Mouse (Mus musculus): ENCODE measurements around the gene Prkn. TPM values are rescaled to one million over a fixed set of nuclear protein-coding genes. Genes with fewer than 3 reads are reported as not detected.
A peak's percentile ranks its signal among the peaks of the same experiment; 100 is the strongest.

Prkn gene
- polyA plus RNA-seq, 1 experiment from 2014 or later = 2.8 TPM

GRCm38 (mm10) chr17:11067076-11067703 lies 227.0 kb downstream of the Prkn start:
- Histone ChIP-seq H3K36me3 (ENCODE audit: insufficient read depth, low read length) (no peaks in the 10 kb centered on the region), H3K9ac (replicated peaks; ENCODE audit: low read length) (no peak overlapping the region; the same call in 1 of the 2 replicates), H3K27ac (ENCODE audit: low read length) (no peak overlapping the region), H3K9me3 (ENCODE audit: low read length) (no peaks in the 10 kb centered on the region), H3K27me3 (ENCODE audit: insufficient read depth, low read length) (no peaks in the 10 kb centered on the region), H3K4me1 (ENCODE audit: insufficient read depth, low read length) (peaks cover 13% of the 10 kb centered on the region), H3K4me2 (replicated peaks; ENCODE audit: low read depth, low read length) (peak overlapping the region; percentile 49), H3K4me3 (ENCODE audit: low read length) (peak overlapping the region; percentile 31)
- WGBS = 5% methylated on average over 16 of the region's 16 CpGs
- peak; percentile 65; the same call in 1 of the 2 replicates for ATAC-seq (ENCODE audit: low FRiP score, low TSS enrichment)

- H3K27me3 ChIP-seq (ENCODE audit: insufficient read depth, low read length) = no peaks in the 10 kb centered on the region
- no peaks in the 10 kb centered on the region for H3K36me3 ChIP-seq (ENCODE audit: insufficient read depth, low read length)
- 0 out of 2 replicates have a peak overlapping the region, but pooled peaks have one; percentile 12 for H3K27ac ChIP-seq (ENCODE audit: low read length)
- ATAC-seq (ENCODE audit: low FRiP score, low TSS enrichment) = peak; percentile 89
- no peaks in the 10 kb centered on the region for H3K9me3 ChIP-seq (ENCODE audit: low read length)
- WGBS = 20% methylated on average over 13 of the region's 14 CpGs
- peak overlapping the region; percentile 49 for H3K4me2 ChIP-seq (replicated peaks; ENCODE audit: low read depth, low read length)
- H3K4me1 ChIP-seq (ENCODE audit: insufficient read depth, low read length) = peaks cover 13% of the 10 kb centered on the region
- H3K4me3 ChIP-seq (ENCODE audit: low read length) = peak overlapping the region; percentile 31
- no peak overlapping the region; the same call in 1 of the 2 replicates for H3K9ac ChIP-seq (replicated peaks; ENCODE audit: low read length)
Observed at GRCm38 (mm10) chr17:11067704-11068475, 227.7 kb downstream of the Prkn start.

GRCm38 (mm10) chr17:11070996-11071395 lies 230.8 kb downstream of the Prkn start:
- no peak for ATAC-seq (ENCODE audit: low FRiP score, low TSS enrichment)
- no peaks in the 10 kb centered on the region for H3K36me3 ChIP-seq (ENCODE audit: insufficient read depth, low read length)
- H3K4me2 ChIP-seq (replicated peaks; ENCODE audit: low read depth, low read length) = no peak overlapping the region
- H3K27me3 ChIP-seq (ENCODE audit: insufficient read depth, low read length) = no peaks in the 10 kb centered on the region
- H3K4me1 ChIP-seq (ENCODE audit: insufficient read depth, low read length) = peaks cover 13% of the 10 kb centered on the region
- no peak overlapping the region for H3K27ac ChIP-seq (ENCODE audit: low read length)
- H3K9me3 ChIP-seq (ENCODE audit: low read length) = no peaks in the 10 kb centered on the region
- no peak overlapping the region for H3K4me3 ChIP-seq (ENCODE audit: low read length)
- H3K9ac ChIP-seq (replicated peaks; ENCODE audit: low read length) = no peak overlapping the region

- no peak overlapping the region for H3K4me2 ChIP-seq (replicated peaks; ENCODE audit: low read depth, low read length)
- WGBS = 60% methylated on average over 6 of the region's 6 CpGs
- H3K9ac ChIP-seq (replicated peaks; ENCODE audit: low read length) = no peak overlapping the region
- H3K4me3 ChIP-seq (ENCODE audit: low read length) = no peak overlapping the region
- H3K9me3 ChIP-seq (ENCODE audit: low read length) = no peaks in the 10 kb centered on the region
- no peaks in the 10 kb centered on the region for H3K27me3 ChIP-seq (ENCODE audit: insufficient read depth, low read length)
- no peak for ATAC-seq (ENCODE audit: low FRiP score, low TSS enrichment)
- no peak overlapping the region for H3K27ac ChIP-seq (ENCODE audit: low read length)
- H3K4me1 ChIP-seq (ENCODE audit: insufficient read depth, low read length) = no peaks in the 10 kb centered on the region
- H3K36me3 ChIP-seq (ENCODE audit: insufficient read depth, low read length) = no peaks in the 10 kb centered on the region
Observed at GRCm38 (mm10) chr17:11076319-11076903, 236.2 kb downstream of the Prkn start.

GRCm38 (mm10) chr17:11086492-11086891 lies 246.3 kb downstream of the Prkn start:
- no peaks in the 10 kb centered on the region for H3K36me3 ChIP-seq (ENCODE audit: insufficient read depth, low read length)
- no peaks in the 10 kb centered on the region for H3K27me3 ChIP-seq (ENCODE audit: insufficient read depth, low read length)
- 79% methylated on average over 1 of the region's 1 CpGs for WGBS
- H3K9me3 ChIP-seq (ENCODE audit: low read length) = no peaks in the 10 kb centered on the region
- H3K4me2 ChIP-seq (replicated peaks; ENCODE audit: low read depth, low read length) = no peak overlapping the region
- H3K9ac ChIP-seq (replicated peaks; ENCODE audit: low read length) = no peak overlapping the region
- no peak overlapping the region for H3K27ac ChIP-seq (ENCODE audit: low read length)
- H3K4me3 ChIP-seq (ENCODE audit: low read length) = no peak overlapping the region
- ATAC-seq (ENCODE audit: low FRiP score, low TSS enrichment) = no peak
- H3K4me1 ChIP-seq (ENCODE audit: insufficient read depth, low read length) = no peaks in the 10 kb centered on the region

- H3K9ac ChIP-seq (replicated peaks; ENCODE audit: low read length) = no peak overlapping the region
- no peaks in the 10 kb centered on the region for H3K9me3 ChIP-seq (ENCODE audit: low read length)
- 75% methylated on average over 5 of the region's 5 CpGs for WGBS
- no peak overlapping the region for H3K4me3 ChIP-seq (ENCODE audit: low read length)
- H3K4me2 ChIP-seq (replicated peaks; ENCODE audit: low read depth, low read length) = no peak overlapping the region
- H3K27ac ChIP-seq (ENCODE audit: low read length) = no peak overlapping the region
- H3K27me3 ChIP-seq (ENCODE audit: insufficient read depth, low read length) = no peaks in the 10 kb centered on the region
- no peaks in the 10 kb centered on the region for H3K4me1 ChIP-seq (ENCODE audit: insufficient read depth, low read length)
- H3K36me3 ChIP-seq (ENCODE audit: insufficient read depth, low read length) = no peaks in the 10 kb centered on the region
- ATAC-seq (ENCODE audit: low FRiP score, low TSS enrichment) = no peak
Observed at GRCm38 (mm10) chr17:11087088-11087487, 246.9 kb downstream of the Prkn start.

GRCm38 (mm10) chr17:11087823-11088222 lies 247.6 kb downstream of the Prkn start:
- ATAC-seq (ENCODE audit: low FRiP score, low TSS enrichment) = no peak
- H3K27ac ChIP-seq (ENCODE audit: low read length) = no peak overlapping the region
- 0 out of 2 replicates have a peak overlapping the region, but pooled peaks have one; percentile 31 for H3K9ac ChIP-seq (replicated peaks; ENCODE audit: low read length)
- H3K27me3 ChIP-seq (ENCODE audit: insufficient read depth, low read length) = no peaks in the 10 kb centered on the region
- H3K9me3 ChIP-seq (ENCODE audit: low read length) = no peaks in the 10 kb centered on the region
- H3K4me1 ChIP-seq (ENCODE audit: insufficient read depth, low read length) = no peaks in the 10 kb centered on the region
- no peaks in the 10 kb centered on the region for H3K36me3 ChIP-seq (ENCODE audit: insufficient read depth, low read length)
- 38% methylated on average over 8 of the region's 8 CpGs for WGBS
- no peak overlapping the region for H3K4me3 ChIP-seq (ENCODE audit: low read length)
- H3K4me2 ChIP-seq (replicated peaks; ENCODE audit: low read depth, low read length) = no peak overlapping the region

GRCm38 (mm10) chr17:11089361-11089760 lies 249.2 kb downstream of the Prkn start:
- Histone ChIP-seq H3K4me3 (ENCODE audit: low read length) (no peak overlapping the region), H3K9me3 (ENCODE audit: low read length) (no peaks in the 10 kb centered on the region), H3K9ac (replicated peaks; ENCODE audit: low read length) (no peak overlapping the region), H3K4me2 (replicated peaks; ENCODE audit: low read depth, low read length) (no peak overlapping the region), H3K4me1 (ENCODE audit: insufficient read depth, low read length) (no peaks in the 10 kb centered on the region), H3K27ac (ENCODE audit: low read length) (no peak overlapping the region), H3K36me3 (ENCODE audit: insufficient read depth, low read length) (no peaks in the 10 kb centered on the region), H3K27me3 (ENCODE audit: insufficient read depth, low read length) (no peaks in the 10 kb centered on the region)
- WGBS = 65% methylated on average over 6 of the region's 6 CpGs
- no peak for ATAC-seq (ENCODE audit: low FRiP score, low TSS enrichment)

GRCm38 (mm10) chr17:11092900-11093299 lies 252.7 kb downstream of the Prkn start:
- H3K4me3 ChIP-seq (ENCODE audit: low read length) = no peak overlapping the region
- 48% methylated on average over 6 of the region's 6 CpGs for WGBS
- H3K36me3 ChIP-seq (ENCODE audit: insufficient read depth, low read length) = no peaks in the 10 kb centered on the region
- H3K27me3 ChIP-seq (ENCODE audit: insufficient read depth, low read length) = no peaks in the 10 kb centered on the region
- no peak for ATAC-seq (ENCODE audit: low FRiP score, low TSS enrichment)
- H3K9ac ChIP-seq (replicated peaks; ENCODE audit: low read length) = no peak overlapping the region
- H3K4me1 ChIP-seq (ENCODE audit: insufficient read depth, low read length) = no peaks in the 10 kb centered on the region
- H3K4me2 ChIP-seq (replicated peaks; ENCODE audit: low read depth, low read length) = no peak overlapping the region
- no peak overlapping the region for H3K27ac ChIP-seq (ENCODE audit: low read length)
- peaks cover 7% of the 10 kb centered on the region; the same call in 1 of the 2 replicates for H3K9me3 ChIP-seq (ENCODE audit: low read length)

GRCm38 (mm10) chr17:11093321-11093720 lies 253.1 kb downstream of the Prkn start:
- Histone ChIP-seq H3K4me3 (ENCODE audit: low read length) (no peak overlapping the region), H3K9me3 (ENCODE audit: low read length) (peaks cover 7% of the 10 kb centered on the region; the same call in 1 of the 2 replicates), H3K27me3 (ENCODE audit: insufficient read depth, low read length) (no peaks in the 10 kb centered on the region), H3K9ac (replicated peaks; ENCODE audit: low read length) (no peak overlapping the region), H3K27ac (ENCODE audit: low read length) (no peak overlapping the region), H3K36me3 (ENCODE audit: insufficient read depth, low read length) (no peaks in the 10 kb centered on the region), H3K4me2 (replicated peaks; ENCODE audit: low read depth, low read length) (no peak overlapping the region), H3K4me1 (ENCODE audit: insufficient read depth, low read length) (no peaks in the 10 kb centered on the region)
- 59% methylated on average over 3 of the region's 3 CpGs for WGBS
- ATAC-seq (ENCODE audit: low FRiP score, low TSS enrichment) = no peak

All from kidney, embryonic 16.5 days (tissue).